Mouse (Mus musculus) neural tube, embryonic 15.5 days (tissue): ENCODE measurements around the gene Rph3al. TPM values are rescaled to one million over a fixed set of nuclear protein-coding genes. Genes with fewer than 3 reads are reported as not detected.

Source experiments
- ATAC-seq: fragments of 200-750 bp; cut with Nextera tagmentation; 2 replicates; pipeline ENCODE4 v1.8.0; 2017; ENCODE audit warnings: mild to moderate bottlenecking, moderate TSS enrichment, moderate library complexity; ENCODE audit not compliant: low FRiP score
- H3K27ac ChIP-seq: fragments of 300-500 bp; sonication (generic); replicated peaks from 2 replicates; pipeline ENCODE4 v1.5.1; 2015; ENCODE audit warnings: mild to moderate bottlenecking, inconsistent platforms
- H3K27me3 ChIP-seq: fragments of 300-500 bp; sonication (generic); replicated peaks from 2 replicates; pipeline ENCODE4 v1.6.1; 2015; ENCODE audit warnings: inconsistent platforms
- H3K36me3 ChIP-seq: fragments of 300-500 bp; sonication (generic); 2 replicates; pipeline ENCODE4 v1.6.1; 2015; ENCODE audit warnings: inconsistent platforms
- H3K4me1 ChIP-seq: fragments of 300-500 bp; sonication (generic); 2 replicates; pipeline ENCODE4 v1.6.1; 2015; ENCODE audit warnings: inconsistent platforms
- H3K4me2 ChIP-seq: fragments of 300-500 bp; sonication (generic); 2 replicates; pipeline ENCODE4 v1.6.1; 2015; ENCODE audit warnings: inconsistent platforms, mild to moderate bottlenecking, moderate library complexity
- H3K4me3 ChIP-seq: fragments of 300-500 bp; sonication (generic); replicated peaks from 2 replicates; pipeline ENCODE4 v1.5.1; 2015; ENCODE audit warnings: mild to moderate bottlenecking, inconsistent platforms
- H3K9ac ChIP-seq: fragments of 300-500 bp; sonication (generic); replicated peaks from 2 replicates; pipeline ENCODE4 v1.6.1; 2015; ENCODE audit warnings: mild to moderate bottlenecking, inconsistent platforms
- H3K9me3 ChIP-seq: fragments of 300-500 bp; sonication (generic); replicated peaks from 2 replicates; pipeline ENCODE4 v1.6.1; 2016; ENCODE audit warnings: inconsistent platforms
- WGBS: fragments of 180-500 bp; shearing (Covaris S2); methylation state at CpG from one replicate; pipeline ENCODE4 v1.1.7; 2015; ENCODE audit warnings: mixed read lengths; 5-methylcytosine and 5-hydroxymethylcytosine counted together
- polyA plus RNA-seq: library from polyadenylated mRNA; unstranded; fragments of >200 nt; fragmentation: Nextera tagmentation; extraction: Ambion mirVana; gene quantifications from 2 replicates; pipeline ENCODE4 v1.2.1, GENCODE M21; 2015

Gene Rph3al
- polyA plus RNA-seq, 1 experiment from 2014 or later = 2.3 TPM

- no peak overlapping the region for H3K9ac ChIP-seq
- no peak; the same call in 1 of the 2 replicates for ATAC-seq
- no peaks in the 10 kb centered on the region for H3K36me3 ChIP-seq
- peaks cover 19% of the 10 kb centered on the region for H3K4me1 ChIP-seq
- no peaks in the 10 kb centered on the region for H3K9me3 ChIP-seq
- no peaks in the 10 kb centered on the region for H3K27me3 ChIP-seq
- 32% methylated on average over 6 of the region's 6 CpGs for WGBS
- no peak overlapping the region for H3K4me3 ChIP-seq
- H3K27ac ChIP-seq = no peak overlapping the region
- H3K4me2 ChIP-seq = no peak overlapping the region
These were observed 36.9 kb downstream of the Rph3al start for GRCm38 (mm10) chr11:75901339-75901738.

GRCm38 (mm10) chr11:75899676-75900075 is 38.6 kb downstream of the Rph3al start:
- WGBS = 39% methylated on average over 9 of the region's 9 CpGs
- no peaks in the 10 kb centered on the region for H3K36me3 ChIP-seq
- no peak overlapping the region for H3K9ac ChIP-seq
- no peaks in the 10 kb centered on the region for H3K27me3 ChIP-seq
- no peak overlapping the region; the same call in 1 of the 2 replicates for H3K27ac ChIP-seq
- no peak overlapping the region for H3K4me2 ChIP-seq
- no peak for ATAC-seq
- H3K9me3 ChIP-seq = no peaks in the 10 kb centered on the region
- H3K4me1 ChIP-seq = peaks cover 23% of the 10 kb centered on the region
- H3K4me3 ChIP-seq = no peak overlapping the region

GRCm38 (mm10) chr11:75898532-75898931 is 39.7 kb downstream of the Rph3al start:
- Histone ChIP-seq H3K4me3 (no peak overlapping the region), H3K27ac (no peak overlapping the region), H3K9ac (no peak overlapping the region), H3K9me3 (no peaks in the 10 kb centered on the region), H3K27me3 (no peaks in the 10 kb centered on the region), H3K4me1 (peaks cover 22% of the 10 kb centered on the region), H3K4me2 (no peak overlapping the region), H3K36me3 (no peaks in the 10 kb centered on the region)
- WGBS = 92% methylated on average over 9 of the region's 9 CpGs
- ATAC-seq = no peak

- Histone ChIP-seq H3K36me3 (no peaks in the 10 kb centered on the region), H3K27ac (no peak overlapping the region; the same call in 1 of the 2 replicates), H3K4me2 (no peak overlapping the region), H3K9me3 (no peaks in the 10 kb centered on the region), H3K9ac (no peak overlapping the region), H3K27me3 (no peaks in the 10 kb centered on the region), H3K4me1 (peaks cover 17% of the 10 kb centered on the region), H3K4me3 (no peak overlapping the region)
- no peak for ATAC-seq
- 65% methylated on average over 12 of the region's 12 CpGs for WGBS
These were observed 43.3 kb downstream of the Rph3al start for GRCm38 (mm10) chr11:75894791-75895420.

GRCm38 (mm10) chr11:75893956-75894355 is 44.3 kb downstream of the Rph3al start:
- no peak for ATAC-seq
- H3K27me3 ChIP-seq = no peaks in the 10 kb centered on the region
- H3K9me3 ChIP-seq = no peaks in the 10 kb centered on the region
- no peak overlapping the region for H3K4me2 ChIP-seq
- 62% methylated on average over 2 of the region's 2 CpGs for WGBS
- no peak overlapping the region for H3K27ac ChIP-seq
- H3K9ac ChIP-seq = no peak overlapping the region
- H3K4me3 ChIP-seq = no peak overlapping the region
- no peaks in the 10 kb centered on the region for H3K36me3 ChIP-seq
- H3K4me1 ChIP-seq = peaks cover 10% of the 10 kb centered on the region

- Histone ChIP-seq H3K4me3 (no peak overlapping the region), H3K4me1 (no peaks in the 10 kb centered on the region), H3K9me3 (no peaks in the 10 kb centered on the region), H3K4me2 (no peak overlapping the region), H3K9ac (no peak overlapping the region), H3K27me3 (no peaks in the 10 kb centered on the region), H3K27ac (no peak overlapping the region), H3K36me3 (no peaks in the 10 kb centered on the region)
- WGBS = 75% methylated on average over 3 of the region's 3 CpGs
- no peak for ATAC-seq
These were observed 50.9 kb downstream of the Rph3al start for GRCm38 (mm10) chr11:75887349-75887748.

- Histone ChIP-seq H3K4me1 (peaks cover 10% of the 10 kb centered on the region), H3K9me3 (no peaks in the 10 kb centered on the region), H3K27me3 (no peaks in the 10 kb centered on the region), H3K4me2 (no peak overlapping the region), H3K27ac (no peak overlapping the region), H3K4me3 (no peak overlapping the region), H3K9ac (no peak overlapping the region), H3K36me3 (no peaks in the 10 kb centered on the region)
- 85% methylated on average over 3 of the region's 3 CpGs for WGBS
- ATAC-seq = no peak
These were observed 57.0 kb downstream of the Rph3al start for GRCm38 (mm10) chr11:75881234-75881633.

GRCm38 (mm10) chr11:75880064-75880463 is 58.2 kb downstream of the Rph3al start:
- H3K27ac ChIP-seq = no peak overlapping the region
- H3K4me1 ChIP-seq = peaks cover 14% of the 10 kb centered on the region
- WGBS = 63% methylated on average over 8 of the region's 8 CpGs
- no peaks in the 10 kb centered on the region for H3K27me3 ChIP-seq
- H3K4me2 ChIP-seq = no peak overlapping the region
- H3K4me3 ChIP-seq = no peak overlapping the region
- no peaks in the 10 kb centered on the region for H3K9me3 ChIP-seq
- ATAC-seq = no peak
- no peak overlapping the region for H3K9ac ChIP-seq
- H3K36me3 ChIP-seq = no peaks in the 10 kb centered on the region

GRCm38 (mm10) chr11:75878460-75878859 is 59.8 kb downstream of the Rph3al start:
- no peaks in the 10 kb centered on the region for H3K27me3 ChIP-seq
- peaks cover 14% of the 10 kb centered on the region for H3K4me1 ChIP-seq
- 85% methylated on average over 8 of the region's 8 CpGs for whole genome bisulfite sequencing
- H3K4me2 ChIP-seq = no peak overlapping the region
- H3K9ac ChIP-seq = no peak overlapping the region
- no peaks in the 10 kb centered on the region for H3K36me3 ChIP-seq
- H3K27ac ChIP-seq = no peak overlapping the region
- no peaks in the 10 kb centered on the region for H3K9me3 ChIP-seq
- no peak for ATAC-seq
- H3K4me3 ChIP-seq = no peak overlapping the region

- Histone ChIP-seq H3K4me3 (no peak overlapping the region), H3K27ac (no peak overlapping the region), H3K4me2 (no peak overlapping the region), H3K27me3 (no peaks in the 10 kb centered on the region), H3K9ac (no peak overlapping the region), H3K9me3 (no peaks in the 10 kb centered on the region), H3K36me3 (no peaks in the 10 kb centered on the region), H3K4me1 (peaks cover 18% of the 10 kb centered on the region)
- ATAC-seq = no peak
- WGBS = 38% methylated on average over 15 of the region's 15 CpGs
These were observed 62.0 kb downstream of the Rph3al start for GRCm38 (mm10) chr11:75876043-75876780.

- peaks cover 28% of the 10 kb centered on the region for H3K4me1 ChIP-seq
- H3K4me2 ChIP-seq = no peak overlapping the region
- no peaks in the 10 kb centered on the region for H3K27me3 ChIP-seq
- H3K36me3 ChIP-seq = no peaks in the 10 kb centered on the region
- no peak overlapping the region for H3K4me3 ChIP-seq
- H3K27ac ChIP-seq = no peak overlapping the region; the same call in 1 of the 2 replicates
- H3K9ac ChIP-seq = no peak overlapping the region
- no peaks in the 10 kb centered on the region for H3K9me3 ChIP-seq
- no peak for ATAC-seq
- WGBS = 81% methylated on average over 1 of the region's 1 CpGs
These were observed 66.5 kb downstream of the Rph3al start for GRCm38 (mm10) chr11:75871688-75872087.

GRCm38 (mm10) chr11:75870947-75871346 is 67.3 kb downstream of the Rph3al start:
- Histone ChIP-seq H3K27me3 (no peaks in the 10 kb centered on the region), H3K9me3 (no peaks in the 10 kb centered on the region), H3K4me2 (no peak overlapping the region), H3K27ac (peak overlapping the region; percentile 33; the same call in 1 of the 2 replicates), H3K9ac (no peak overlapping the region), H3K4me3 (no peak overlapping the region), H3K36me3 (no peaks in the 10 kb centered on the region), H3K4me1 (peaks cover 26% of the 10 kb centered on the region)
- 51% methylated on average over 4 of the region's 4 CpGs for WGBS
- ATAC-seq = no peak
